Mouse (Mus musculus) neural tube, embryonic 10.5 days (tissue): ENCODE measurements around the gene Eif4e3.

ENCODE experiments used
- DNase-seq: peaks from one replicate; pipeline ENCODE4 v3.0.0-alpha.2; 2017; ENCODE audit warnings: low spot score; ENCODE audit errors: extremely low spot score

The Eif4e3 gene

DNA sequence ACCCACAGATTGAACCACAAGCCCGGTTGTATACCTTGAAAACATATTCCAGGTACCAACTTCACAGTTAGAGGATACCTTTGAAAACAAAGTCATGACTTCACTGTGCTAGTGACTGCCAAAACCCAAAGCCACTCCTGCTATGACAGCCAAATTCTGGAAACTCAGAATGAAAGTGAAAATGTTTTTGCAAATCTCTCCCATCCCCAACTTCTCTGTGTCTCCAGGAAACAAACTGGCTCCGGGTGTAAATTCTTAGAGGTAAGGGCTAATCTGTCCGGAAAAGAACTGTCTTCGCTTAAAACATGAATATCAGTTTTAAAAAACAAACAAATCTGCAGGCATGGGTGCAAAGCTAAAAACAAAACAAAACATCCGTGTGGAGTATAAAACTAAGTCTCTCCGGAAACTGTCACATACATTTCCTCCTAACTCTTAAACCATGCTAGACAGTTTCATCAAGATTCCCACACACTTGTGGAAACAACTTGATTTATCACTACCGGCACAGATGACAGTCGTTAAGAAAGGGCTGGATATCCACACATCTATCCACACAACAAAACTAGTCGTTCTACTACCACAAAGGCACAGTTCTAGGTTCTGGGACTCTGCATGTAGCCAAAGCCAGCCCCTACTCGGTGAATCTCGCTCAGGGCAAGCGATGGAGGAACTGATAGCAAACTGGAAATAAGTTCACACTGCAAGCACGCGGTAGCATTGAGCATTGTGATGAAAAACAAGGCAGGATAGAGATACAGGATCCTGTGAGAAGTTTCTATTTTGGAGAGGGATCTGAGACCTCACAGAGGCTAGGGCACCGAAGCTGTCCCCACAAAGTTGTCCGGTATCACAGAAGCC lies 884 bp downstream of the Eif4e3 start:
- DNase-seq: peak; percentile 56

DNA sequence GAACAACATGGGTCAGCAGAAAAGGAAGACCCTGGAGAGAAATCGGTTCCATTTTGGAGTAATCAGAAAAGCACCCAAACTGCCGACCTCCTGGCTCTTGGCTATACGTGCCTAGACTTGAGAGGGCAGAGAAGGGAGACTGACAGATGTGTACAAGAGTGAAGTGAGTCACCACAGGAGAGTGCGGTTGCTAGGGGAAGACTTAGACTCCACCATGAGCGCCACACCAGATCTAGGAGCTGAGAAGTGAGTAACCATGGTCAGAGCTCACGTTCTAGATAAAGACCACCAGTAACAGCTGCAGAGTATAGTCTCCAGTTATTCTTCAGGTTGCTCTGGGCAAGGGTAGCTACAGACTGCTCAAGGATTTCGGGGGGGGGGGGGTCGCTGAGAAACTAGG lies 3.3 kb downstream of the Eif4e3 start:
- no peak for DNase-seq

DNA sequence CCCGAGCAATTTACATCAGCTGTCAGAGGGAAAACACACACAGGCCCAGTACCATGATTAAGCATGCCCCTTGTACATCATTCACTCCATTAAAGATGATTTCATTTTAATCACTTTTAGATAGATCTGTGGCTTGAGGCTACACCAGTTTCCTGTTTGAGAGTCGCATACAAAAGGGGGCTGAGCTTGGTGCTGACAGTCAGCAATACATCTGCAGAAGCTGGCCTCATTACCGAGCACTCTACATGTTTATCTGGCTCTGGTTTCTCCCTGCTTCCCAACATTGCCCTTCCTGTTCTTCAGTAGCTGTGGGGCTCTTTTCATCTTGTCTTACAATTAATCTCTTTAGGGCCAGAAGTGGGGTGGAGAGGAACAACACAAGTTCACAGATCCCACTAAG lies 6.1 kb downstream of the Eif4e3 start:
- no peak for DNase-seq

DNA sequence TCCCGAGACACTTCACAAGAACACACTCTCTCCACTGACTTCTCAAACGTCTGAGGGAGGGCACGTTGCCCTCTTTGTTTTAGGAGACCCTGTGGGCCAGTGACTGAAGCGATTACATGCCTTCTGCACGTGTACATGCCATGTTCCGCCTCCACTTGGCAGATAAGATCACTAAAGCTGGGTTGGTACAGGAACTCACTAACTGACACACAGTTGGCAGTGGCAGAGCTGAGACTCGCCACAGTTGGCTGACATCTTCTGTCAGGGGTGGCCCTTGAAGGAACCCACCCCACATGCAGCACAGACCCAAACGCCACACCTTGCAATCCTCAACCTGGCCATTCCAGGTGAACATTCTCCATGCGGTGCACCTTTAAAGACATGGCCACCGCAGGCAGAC lies 8.0 kb downstream of the Eif4e3 start:
- DNase-seq: no peak

DNA sequence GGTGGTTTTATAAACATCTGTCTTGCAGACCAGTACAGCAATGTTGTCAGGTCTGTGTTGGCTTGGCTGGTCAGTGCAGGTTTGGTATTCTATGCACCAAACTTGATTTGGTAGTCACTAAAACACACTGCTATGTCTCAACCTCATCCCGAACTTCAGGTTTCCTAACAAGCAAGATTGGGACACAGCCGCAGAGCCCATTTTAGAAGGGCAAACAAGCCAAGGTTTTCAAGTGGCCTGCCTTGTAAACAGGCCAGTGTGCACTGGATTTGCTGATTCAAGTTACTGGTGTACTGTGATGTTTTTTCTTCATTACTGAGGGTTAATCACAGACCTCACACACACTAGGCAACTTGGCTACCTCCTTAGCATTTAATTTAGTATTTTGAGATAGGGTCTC lies 10.5 kb downstream of the Eif4e3 start:
- DNase-seq: no peak

DNA sequence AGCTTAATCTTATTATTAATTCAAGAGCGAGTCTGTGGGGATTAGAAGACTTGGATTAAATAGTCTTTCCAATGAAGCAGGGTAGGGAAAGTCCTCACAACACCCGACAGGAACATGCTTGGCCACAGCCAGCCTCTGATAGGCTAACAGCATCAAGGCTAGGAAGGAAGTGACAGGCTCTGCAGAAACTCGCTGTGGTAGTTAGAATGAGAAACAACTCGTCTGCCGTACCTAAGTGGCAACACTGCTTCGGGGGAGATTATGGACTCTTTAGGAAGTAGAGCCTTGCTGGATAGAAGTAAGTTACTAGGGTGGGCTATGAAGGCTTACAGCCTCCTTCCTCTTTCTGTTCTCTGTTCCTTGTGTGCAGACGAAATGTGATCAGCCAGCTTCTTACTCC lies 11.1 kb downstream of the Eif4e3 start:
- no peak for DNase-seq

DNA sequence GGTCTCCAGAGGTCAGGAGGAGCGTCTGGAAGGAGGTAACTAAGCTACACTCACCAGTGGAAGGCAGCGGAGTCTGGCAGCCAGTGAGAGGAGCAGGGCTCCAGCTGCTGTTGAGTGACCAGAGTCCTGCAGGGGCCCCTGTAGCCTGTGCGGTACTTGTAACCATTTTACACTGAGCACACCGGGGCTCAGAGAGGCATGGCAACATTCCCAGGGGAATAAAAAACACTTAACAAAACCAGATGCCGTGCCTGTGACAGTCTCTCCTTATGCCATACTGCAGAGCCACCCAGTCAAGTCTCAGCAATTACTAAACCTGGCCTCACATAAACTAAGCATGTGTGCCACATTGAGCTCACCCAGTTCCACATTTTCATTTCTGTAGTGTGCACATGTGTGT lies 12.2 kb downstream of the Eif4e3 start:
- no peak for DNase-seq

DNA sequence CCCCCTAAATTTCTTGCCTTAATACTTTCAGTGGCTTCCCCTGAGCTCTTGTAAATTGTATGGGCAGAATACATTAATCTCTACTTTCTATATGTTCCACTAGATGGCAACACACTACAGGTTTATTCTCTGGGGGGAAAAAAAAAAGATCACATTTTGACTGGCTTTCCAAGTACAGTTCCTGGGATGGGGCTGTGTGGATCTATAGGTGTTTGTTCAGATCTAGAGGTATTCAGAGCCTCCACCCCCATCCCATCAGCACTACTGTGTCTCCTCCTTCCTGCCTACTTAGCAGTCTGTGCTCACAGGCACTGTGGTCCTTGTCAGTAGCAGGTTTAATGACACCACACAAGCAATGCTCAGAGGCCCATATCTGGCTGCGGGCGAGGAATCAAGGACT lies 14.2 kb downstream of the Eif4e3 start:
- DNase-seq: no peak

DNA sequence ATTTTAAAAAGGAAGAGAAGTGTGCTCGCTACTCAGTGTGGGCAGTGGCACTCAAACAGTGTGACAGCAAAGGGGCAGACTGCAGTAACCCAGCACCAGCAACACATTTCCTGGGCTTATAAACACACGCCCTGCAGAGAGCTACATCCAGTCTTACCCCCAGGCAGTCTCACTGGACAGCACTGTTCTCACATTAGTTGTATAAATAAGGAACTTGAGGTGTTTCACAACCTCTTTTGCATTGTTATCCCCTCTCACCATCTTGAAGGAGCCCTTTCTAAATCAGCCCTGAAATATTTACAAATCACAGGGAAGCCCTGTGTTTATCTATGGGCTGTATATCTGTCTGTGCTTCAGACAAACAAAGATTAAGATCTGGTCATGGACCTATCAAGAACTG lies 17.3 kb downstream of the Eif4e3 start:
- no peak for DNase-seq

DNA sequence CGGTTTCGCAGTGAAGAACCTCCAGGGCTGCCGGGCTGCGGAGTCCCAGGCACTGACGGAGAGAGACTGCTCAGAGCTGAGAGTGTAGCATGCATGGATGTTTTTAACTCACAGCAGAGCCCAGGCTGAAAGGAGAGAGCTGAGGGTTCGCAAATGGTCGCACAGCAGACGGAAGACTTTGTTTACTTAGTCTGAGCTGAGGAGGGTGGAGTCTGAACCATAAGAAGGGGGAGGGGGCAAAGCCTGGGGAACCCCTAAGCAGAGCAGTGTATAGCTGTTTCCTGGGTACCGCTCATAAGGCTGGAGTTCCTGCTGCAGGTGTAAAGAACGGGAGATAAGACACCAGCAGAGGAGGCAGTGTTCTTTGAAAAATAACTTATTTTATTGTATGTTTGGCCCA lies 20.2 kb downstream of the Eif4e3 start:
- no peak for DNase-seq

DNA sequence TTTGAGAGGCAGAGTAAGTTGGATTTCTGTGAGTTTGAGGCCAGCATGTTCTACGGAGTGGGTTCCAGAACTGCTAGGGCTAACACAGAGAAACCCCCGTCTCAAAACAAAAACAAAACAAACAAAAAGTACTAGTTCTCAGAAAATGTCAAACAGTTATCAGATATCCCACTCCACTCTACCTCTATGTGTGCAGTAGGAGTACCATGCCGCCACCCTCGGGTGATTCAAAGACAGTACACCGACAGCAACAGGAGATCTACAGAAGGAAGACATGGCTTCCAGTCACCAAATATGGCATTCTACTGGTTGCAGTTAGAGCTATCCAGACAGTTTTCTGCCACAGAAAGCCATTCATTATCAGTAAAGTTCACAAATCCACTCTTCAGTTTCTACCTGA lies 21.7 kb downstream of the Eif4e3 start:
- no peak for DNase-seq

DNA sequence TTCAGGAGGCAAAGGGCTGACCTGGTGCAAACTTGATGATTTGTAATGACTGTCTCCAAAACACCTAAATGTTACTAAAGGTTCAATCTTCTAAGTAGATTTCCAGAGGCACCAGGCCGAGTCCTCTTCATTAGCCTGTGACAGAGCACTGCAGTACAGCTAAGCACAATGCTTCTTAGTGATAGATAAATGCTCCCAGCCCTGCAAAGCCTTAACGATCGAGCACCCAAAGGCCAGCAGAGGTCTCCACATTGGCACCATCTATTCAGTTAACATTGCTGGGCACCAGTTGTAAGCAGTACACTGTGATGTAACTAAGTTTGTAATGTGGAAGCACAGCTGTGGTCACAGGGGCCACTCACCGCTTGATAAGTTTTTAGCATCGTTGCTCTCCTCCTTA lies 22.2 kb downstream of the Eif4e3 start:
- DNase-seq: no peak

DNA sequence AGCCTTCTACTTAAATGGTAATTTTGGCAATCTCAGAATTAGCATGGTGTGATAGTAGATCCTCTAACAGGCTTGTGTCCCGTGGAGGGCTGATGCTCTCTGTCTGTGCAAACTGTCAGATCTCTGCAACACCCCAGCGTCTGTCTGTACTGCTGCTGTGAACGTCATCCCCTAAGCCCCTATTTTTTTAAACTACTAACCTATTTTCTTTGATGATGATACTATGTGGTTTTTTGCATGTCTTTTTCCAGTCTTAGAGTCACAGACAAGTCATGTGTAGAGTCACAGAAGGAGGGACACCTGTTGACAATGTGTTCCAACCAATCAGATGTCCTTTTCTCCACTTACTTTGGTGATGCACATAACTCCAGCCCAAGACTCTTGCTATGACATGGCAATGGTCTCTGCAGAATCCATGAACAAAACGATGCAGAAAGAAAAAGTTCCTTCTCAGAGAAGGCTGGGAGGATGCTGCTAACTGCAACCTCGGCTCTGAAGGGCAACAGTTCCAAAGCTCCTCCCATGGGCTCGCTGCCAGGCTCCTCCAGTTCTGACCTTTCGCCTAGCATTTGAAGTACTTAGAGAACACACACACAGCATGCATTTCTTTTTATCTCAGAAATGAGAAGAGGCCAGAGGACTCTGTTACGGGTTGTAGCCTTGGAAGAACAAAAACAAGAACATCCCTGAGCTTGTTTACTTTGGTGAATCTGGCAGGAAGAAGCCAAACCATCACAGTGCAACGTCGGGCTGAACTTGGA lies 23.0 kb downstream of the Eif4e3 start:
- DNase-seq: no peak

DNA sequence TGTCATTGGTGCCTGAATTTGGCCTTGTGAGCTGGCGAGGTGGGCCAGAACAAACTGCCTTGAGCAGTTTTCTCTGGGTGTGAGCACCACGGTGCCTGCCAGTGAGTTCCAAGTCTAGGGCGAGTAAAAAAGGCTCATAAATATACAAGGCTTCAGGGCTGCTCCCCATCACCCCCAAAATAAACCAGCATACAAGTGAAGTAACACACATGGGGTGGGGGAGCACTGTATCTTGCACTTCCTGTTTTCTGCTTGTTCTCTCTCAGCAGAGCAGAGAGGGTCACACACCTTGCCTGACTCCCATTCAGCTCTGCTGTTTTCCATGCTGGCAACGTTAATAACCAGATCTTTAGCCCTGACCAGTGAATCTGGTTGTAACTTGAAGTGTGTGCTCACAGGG lies 29.1 kb downstream of the Eif4e3 start:
- DNase-seq: no peak

DNA sequence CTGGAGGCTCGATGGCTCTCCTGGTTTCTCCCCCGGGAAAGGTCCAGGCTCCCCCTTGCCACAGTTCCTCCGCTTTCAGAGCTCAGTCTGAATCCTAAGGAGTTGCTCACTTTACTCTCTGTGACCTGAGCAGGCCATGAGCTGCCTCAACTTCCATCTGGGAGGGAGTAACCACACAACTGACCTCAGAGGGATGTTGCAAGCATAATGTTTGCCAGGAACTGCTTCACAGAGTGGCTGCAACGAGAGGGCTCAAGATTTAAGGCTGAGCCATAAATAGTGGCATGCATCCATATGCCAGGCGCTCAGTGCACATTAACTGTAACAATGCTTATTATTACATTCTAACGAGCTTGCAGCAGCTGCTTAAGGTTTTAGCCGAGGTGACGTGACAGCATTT lies 29.8 kb downstream of the Eif4e3 start:
- DNase-seq: no peak

DNA sequence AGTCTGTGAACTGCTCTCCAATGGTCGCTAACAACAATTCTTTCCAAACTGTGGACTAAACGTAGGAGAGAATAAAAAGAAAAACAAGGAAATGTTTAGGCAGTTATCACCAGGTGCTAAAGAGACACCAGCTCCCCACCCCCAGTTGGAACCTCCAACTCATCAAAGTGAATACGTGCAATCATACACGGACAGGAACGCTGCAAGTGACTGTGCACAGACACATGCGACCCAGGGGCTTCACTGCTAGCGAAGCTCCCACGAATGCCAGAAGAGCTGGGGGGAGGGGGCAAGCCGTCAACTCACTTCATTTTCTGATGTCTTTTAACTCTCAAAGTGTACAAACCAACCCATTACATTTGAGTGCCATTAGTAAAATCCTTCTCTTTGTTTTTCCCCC lies 30.4 kb downstream of the Eif4e3 start:
- DNase-seq: no peak

DNA sequence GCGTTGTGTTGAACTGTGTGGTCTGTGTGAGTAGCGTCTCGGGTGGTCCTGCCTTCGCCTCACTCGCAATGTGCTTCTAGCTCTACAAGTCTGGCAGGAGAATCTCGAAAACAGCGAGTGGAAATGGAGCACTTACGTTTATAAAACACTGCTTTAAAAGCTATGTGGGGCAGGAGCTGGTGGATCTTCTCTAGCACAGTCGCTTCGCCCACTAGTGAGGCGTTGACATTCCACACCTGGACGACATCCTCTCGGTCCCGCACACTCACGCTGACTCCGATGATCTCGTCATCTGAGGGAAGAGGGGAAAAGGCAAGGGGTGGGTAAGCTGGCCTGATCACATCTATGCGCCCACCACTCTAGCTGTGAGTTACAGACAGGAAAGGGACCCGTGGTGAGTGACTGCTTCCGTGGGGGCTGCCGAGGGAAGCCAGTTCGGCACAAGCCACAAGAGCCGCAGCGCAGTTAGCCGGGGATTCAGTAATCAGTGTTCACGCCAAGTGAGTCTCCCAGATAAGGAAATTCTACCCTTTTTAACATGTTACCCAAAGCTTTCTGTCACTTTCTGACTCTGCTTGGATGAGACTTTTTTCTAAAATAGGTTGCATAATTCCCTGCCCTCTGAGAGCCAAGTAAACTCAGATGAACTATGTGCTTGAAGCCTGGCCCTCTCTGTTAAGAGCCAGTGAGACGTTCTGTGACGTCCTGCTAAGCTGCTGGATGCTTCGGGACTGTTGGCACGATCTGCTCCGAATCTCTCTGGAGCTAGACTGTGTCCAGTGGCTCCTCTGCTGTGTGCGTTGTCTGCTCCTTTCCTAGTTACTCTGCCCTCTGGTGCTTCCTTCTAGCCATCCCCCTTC lies 34.2 kb downstream of the Eif4e3 start:
- DNase-seq: no peak

DNA sequence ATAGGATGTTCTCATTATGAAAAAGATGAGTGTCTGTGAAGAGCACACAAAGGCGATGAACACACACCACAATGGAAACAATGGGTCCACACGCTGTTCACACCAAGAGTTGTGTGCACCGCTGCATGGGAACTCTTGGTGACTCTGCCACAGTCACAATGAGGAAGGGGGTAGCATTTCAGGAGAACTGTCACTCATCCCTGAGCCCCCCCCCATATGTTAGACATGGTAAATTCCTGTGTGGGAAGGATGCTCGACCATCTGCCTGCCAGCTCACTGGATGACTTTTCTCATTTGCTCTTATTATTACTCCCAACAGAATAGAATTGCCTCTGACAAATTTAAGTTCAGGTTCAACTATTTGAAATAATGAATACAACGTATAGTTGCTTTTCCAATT lies 34.9 kb downstream of the Eif4e3 start:
- DNase-seq: no peak

DNA sequence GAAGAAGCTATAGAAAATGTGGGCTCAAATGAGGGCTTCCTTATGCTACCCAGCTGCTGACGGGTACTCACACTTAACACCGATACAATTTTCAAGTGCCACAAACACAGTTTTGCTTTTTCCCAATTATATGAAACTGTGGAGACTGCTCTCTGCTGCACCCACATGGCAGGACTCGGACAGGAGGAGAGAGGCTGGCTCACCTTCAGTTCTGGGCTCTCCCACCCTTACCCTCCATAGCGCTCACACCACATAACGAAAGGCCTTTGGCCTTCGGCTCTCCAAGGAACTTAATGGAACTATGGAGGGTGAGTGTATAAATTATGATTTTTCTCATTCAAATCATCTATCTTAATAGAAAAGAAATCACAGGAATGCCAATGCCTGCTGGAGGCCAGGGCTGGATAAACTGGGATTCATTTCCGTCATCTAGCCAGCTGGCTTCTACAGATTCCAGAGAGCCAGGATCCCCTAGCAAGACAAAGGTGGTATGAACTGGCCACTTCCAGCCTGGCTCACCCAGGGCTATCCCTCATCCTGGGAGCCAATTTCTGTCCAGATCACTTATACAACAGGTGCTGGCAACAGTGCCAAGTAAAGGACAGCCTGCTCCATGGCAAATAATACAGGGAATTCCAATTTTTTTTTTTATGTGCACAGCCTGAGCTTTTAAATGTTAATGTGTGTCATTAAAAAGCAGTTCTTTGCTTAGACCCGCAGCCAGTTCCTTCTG lies 36.7 kb downstream of the Eif4e3 start:
- no peak for DNase-seq

DNA sequence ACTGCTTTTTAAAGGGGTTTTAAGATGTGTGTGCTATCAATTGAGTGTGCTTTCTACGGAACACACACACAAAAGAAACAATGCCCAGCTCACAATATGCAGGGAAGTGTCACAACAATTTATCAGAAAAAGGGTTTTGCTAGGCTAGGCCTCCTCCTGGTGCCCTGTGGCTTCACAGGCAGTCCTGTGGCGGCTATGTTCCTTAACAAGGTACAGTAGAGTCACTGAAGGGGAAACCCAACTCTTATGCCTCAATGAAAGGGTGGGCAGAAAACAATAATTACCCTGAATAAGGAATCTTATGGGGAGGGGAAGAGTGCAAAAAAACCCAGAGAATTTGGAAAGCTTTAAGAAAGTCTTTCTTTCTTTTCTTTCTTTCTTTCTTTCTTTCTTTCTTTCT lies 40.2 kb downstream of the Eif4e3 start:
- DNase-seq: no peak

DNA sequence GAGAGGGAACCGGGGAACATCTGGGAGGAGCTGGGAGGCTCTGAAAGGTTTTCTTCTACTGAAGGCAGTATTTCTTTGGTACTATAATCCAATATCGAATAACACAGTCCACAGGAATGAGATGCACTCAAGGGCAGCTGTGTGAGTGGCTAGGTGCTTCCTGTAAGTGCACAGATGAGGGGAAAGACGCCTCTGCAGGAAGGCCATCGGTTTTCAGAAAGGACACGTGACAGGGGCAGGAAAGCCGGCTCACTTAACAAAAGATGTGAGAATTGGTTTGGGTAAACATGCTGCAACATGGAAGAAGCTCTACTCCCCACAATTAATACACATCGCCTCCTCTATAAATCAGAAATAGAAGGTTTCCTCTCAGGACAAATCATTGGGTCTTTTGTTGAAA lies 40.8 kb downstream of the Eif4e3 start:
- DNase-seq: no peak
